Mouse (Mus musculus): ENCODE results near the gene Zfp704.

Zfp704 gene

GRCm38 (mm10) chr3:9518936-9519335, 90.9 kb downstream of the Zfp704 start:
- no peak for DNase-seq (ENCODE audit: low spot score)

GRCm38 (mm10) chr3:9516119-9516855, 93.6 kb downstream of the Zfp704 start:
- DNase-seq (ENCODE audit: low spot score): no peak

DNA sequence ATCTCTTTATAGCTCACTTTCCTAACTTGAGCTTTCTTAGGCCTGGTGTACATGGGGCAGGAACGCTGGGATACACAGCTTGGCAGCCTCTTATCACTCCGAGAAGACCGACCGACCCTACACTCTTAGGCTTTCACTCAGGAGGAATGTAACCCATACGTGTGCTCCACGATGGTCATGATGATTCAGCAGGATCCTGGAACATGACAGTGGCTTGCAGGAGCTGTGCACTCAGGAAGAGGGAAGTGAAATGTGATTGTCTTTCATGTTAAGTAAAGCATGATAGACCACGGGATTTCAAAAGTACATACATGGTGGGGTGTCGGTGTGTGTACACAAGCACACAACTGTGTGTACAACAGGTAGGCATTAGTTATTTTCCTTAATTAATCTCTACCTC, 94.4 kb downstream of the Zfp704 start:
- no peak for DNase-seq (ENCODE audit: low spot score)

DNA sequence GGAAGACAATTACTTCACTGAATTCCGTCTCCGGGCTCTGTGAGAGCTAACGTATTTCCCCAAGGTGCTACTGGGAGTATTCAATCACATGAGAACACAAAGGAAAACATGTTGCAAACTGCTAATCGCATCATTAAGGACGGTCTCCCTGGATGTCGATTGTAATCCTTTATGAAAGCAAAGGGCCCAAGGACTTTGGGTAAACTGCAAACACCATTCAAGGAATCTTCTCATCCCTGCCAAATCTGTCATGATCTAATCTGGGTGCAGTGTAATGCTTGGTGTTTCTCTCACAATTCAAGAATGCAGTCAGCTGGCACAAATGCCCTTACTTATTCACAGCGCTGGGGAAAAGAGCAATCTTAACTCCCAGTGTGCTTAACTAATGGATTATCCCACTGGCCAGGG, 96.2 kb downstream of the Zfp704 start:
- no peak for DNase-seq (ENCODE audit: low spot score)

DNA sequence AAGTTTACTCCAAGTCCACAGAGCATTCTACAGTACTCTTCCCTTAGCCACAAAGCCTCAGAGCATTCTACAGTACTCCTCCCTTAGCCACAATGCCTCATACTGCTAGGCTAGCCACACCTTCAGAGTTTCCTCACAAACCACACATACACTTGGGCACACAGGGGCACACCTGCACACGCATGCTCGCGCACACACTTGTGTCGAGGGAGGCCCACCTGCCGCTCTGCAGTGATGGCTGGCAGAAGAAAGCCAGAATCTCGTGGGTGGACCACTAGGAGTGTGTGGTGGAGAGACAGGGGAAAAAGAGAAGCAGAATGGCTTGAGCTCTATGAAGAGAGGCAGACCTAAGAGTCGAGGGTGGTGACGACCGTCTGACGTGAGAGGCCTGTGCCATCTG, 97.7 kb downstream of the Zfp704 start:
- DNase-seq (ENCODE audit: low spot score): no peak

DNA sequence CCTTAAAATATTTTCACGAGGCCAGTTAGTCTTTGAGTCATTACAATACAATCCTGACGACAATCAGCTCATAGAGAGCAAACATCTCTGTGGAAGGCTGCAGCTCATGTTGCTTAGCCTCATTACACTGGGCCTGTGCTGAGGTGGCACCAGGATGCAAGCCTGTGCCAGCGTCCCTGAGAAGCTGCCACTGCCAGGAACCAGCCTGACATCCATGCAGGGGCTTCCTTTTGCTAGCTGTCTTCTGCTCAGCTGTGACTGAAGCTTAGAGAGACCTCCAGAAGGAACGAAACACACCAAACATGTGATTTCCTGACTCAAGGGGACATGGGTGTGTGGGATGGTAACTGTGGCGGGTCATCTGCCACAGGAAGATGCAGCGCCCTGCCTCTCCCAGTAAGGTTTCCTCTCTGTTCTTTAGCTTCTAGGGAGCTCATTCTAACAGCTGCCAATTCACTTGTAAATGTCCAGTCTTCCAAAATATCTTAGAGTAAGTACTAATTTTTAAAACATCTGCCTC, 104.1 kb downstream of the Zfp704 start:
- DNase-seq (ENCODE audit: low spot score): no peak

GRCm38 (mm10) chr3:9504371-9504770, 105.5 kb downstream of the Zfp704 start:
- DNase-seq (ENCODE audit: low spot score): no peak

- peak; percentile 93 for DNase-seq (ENCODE audit: low spot score)
These were observed 109.2 kb downstream of the Zfp704 start for GRCm38 (mm10) chr3:9500725-9501124.

DNA sequence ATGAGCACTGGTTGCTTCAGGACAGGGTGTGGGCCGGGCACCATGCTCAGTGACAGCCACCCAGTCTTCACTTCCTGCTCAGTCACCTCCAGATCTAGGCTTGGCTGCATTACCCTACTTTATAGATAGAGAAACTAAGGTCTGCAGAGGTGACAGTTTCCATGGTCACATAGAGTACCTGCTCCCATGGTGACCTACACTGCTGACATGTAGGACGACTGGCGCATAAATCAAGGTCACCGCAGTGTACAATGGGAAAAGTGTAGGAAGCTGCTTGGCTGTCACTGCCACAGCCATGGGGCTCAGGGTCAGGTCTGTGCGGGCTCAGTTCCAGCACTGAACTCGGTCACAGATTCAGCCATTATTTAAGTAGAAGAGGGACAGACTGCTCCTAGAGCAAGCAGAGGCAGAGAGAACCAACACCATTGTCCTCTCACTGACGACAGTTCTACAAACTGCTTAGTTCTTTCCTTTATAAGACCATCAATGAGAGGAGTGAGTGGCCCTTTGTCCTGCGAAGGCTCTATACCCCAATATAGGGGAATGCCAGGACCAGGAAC, 109.8 kb downstream of the Zfp704 start:
- peak; percentile 39 for DNase-seq (ENCODE audit: low spot score)

DNA sequence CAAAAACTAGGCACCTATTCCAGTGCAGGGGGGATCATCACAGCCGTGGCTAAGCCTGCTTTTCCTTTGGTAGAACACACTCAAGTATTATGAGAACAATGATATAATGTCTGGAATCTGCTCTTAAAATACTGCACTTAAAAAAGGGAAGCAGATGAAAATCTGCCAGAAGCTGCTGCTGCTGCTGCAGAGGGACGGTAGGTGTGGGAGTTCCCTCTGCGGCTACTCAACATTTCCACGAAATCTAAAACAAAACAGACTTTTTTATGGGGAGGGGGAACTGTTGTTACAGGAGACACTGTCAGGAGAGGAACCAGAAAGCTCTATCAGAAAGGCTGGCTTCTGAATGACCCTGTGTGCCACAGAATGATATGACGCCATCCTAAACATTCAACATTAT, 110.4 kb downstream of the Zfp704 start:
- no peak for DNase-seq (ENCODE audit: low spot score)

- DNase-seq (ENCODE audit: low spot score): no peak
These were observed 112.6 kb downstream of the Zfp704 start for GRCm38 (mm10) chr3:9497260-9497659.

- DNase-seq (ENCODE audit: low spot score): no peak
These were observed 118.1 kb downstream of the Zfp704 start for GRCm38 (mm10) chr3:9491766-9492283.

DNA sequence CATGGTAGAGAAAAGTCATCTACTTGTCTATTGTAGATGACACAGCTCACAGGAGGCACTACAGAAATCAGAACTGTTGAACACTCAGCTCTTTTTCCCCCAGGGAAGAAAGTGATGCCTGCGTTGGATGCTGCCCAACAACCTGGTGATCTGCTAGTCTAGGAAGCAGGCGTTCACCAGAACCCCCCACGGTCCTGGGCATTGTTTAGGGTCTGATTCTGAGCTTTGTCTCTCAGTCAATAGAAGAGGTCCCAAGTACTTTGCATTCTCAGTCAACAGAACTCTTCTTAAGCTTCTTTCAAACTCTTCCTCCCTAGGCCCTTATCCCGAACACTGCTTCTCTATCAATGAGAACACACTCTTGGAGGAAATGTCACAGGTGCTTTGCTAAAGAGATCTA, 122.2 kb downstream of the Zfp704 start:
- DNase-seq (ENCODE audit: low spot score): no peak

DNA sequence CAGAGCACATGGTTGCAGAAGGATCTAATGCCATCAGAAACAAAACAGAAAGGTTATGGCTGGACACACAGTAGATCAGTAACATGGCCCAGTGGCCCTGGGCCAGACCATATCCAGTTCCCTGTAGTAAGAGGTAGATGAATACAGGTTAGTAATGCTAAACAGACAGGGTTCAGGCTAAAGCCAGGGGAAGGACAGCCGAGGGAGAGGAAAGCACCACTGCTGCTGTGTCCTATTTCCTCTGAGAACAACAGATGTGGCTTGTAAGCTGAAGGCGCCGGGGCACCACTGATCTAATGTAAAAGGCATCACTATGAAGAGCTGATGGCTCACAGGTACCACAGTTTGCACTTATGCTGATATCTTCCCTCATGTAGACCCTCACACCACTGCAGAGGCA, 124.4 kb downstream of the Zfp704 start:
- DNase-seq (ENCODE audit: low spot score): no peak

- DNase-seq (ENCODE audit: low spot score): no peak
These were observed 127.9 kb downstream of the Zfp704 start for GRCm38 (mm10) chr3:9481956-9482355.

DNA sequence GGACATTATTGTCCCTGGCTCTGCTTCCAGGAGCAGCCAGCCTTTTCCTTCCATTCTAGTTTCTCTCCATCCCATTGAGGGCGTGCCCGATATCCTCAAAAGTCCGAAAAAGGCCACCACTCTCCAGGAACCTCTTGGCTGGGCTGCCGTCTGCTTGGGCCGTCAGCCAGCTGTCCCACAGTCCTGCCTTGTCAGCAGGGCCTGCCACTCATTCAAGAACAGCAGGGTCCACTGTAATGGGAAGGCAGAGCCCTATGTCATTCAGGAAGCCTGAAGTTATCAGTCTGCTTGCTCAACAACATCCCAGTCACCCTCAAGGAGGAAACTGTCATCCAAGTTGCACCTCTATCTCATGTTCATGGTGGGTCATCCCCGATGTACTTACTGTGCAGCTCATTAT, 128.5 kb downstream of the Zfp704 start:
- no peak for DNase-seq (ENCODE audit: low spot score)

GRCm38 (mm10) chr3:9480936-9481335, 128.9 kb downstream of the Zfp704 start:
- no peak for DNase-seq (ENCODE audit: low spot score)

- DNase-seq (ENCODE audit: low spot score): no peak
These were observed 132.5 kb downstream of the Zfp704 start for GRCm38 (mm10) chr3:9477386-9477785.

GRCm38 (mm10) chr3:9476336-9476735, 133.5 kb downstream of the Zfp704 start:
- no peak for DNase-seq (ENCODE audit: low spot score)

GRCm38 (mm10) chr3:9475501-9475900, 134.4 kb downstream of the Zfp704 start:
- DNase-seq (ENCODE audit: low spot score): no peak

GRCm38 (mm10) chr3:9474331-9474730, 135.6 kb downstream of the Zfp704 start:
- DNase-seq (ENCODE audit: low spot score): no peak

DNA sequence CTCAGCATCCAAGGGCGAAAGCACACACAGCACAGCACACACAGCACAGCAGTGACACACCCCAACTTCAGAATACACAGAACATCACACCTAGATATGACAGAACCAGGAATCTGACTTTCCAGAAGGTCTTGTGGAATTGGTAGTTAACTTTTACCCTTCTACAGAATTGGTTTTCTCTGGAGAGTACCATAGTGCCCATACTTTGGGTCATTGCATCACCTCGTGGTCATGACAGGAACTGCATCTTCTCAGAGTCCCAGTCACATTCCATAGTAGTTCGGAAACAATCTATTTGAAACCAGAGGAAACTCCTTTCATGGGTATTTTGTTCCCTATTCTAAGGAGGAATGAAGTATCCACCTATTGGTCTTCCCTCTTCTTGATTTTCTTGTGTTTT, 143.6 kb downstream of the Zfp704 start:
- DNase-seq (ENCODE audit: low spot score): peak; percentile 76

GRCm38 (mm10) chr3:9465731-9466130, 144.2 kb downstream of the Zfp704 start:
- DNase-seq (ENCODE audit: low spot score): no peak

GRCm38 (mm10) chr3:9461660-9462059, 148.2 kb downstream of the Zfp704 start:
- no peak for DNase-seq (ENCODE audit: low spot score)

All from layer of hippocampus, adult 11-12 months (tissue).